ENCODE assay signal across 27 mouse cellular contexts in the genomic region with DNA sequence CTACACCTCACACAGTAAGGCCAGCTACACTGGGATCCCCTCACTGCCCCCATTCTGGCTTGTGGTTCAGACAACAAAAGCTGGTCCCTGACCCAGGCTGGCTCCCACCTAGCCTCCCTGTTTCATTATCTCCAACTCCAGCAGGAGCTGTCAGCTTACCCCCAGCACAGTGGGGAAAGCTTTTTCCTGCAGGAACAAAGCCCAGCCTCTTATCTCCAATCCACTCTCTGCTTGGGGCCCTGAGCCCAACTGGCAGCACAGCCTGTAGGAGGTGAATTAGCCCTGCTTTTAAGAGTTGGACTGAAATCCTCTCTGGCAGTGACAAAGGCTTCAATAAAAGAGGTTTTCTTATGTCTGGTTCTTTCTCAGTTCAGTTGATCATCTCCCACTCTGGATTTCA.
DNase-seq lines count a peak whose midpoint lies in the region; ATAC-seq lines count a peak whose summit lies in the region.
"Had no signal": no experiment of that assay in that cellular context is flagged by ENCODE, and none has a peak within 500 bp of the region (broad histone marks: within the 10 kb centered on the region; RNA-seq: fewer than 3 reads in every experiment).

No protein-coding gene starts in this region.

- H3K4me2 ChIP-seq in forebrain, embryonic 11.5 days (ENCODE audit: low read depth, low read length, severe bottlenecking) = no peak overlapping the region
- no peak overlapping the region for H3K4me2 ChIP-seq in forebrain, embryonic 16.5 days (ENCODE audit: low read length)
- no peak overlapping the region for H3K4me2 ChIP-seq in midbrain, embryonic 14.5 days (ENCODE audit: low read length)
- H3K4me2 ChIP-seq: embryonic facial prominence, embryonic 13.5 days; liver, embryonic 11.5 days; neural tube, embryonic 15.5 days; stomach, embryonic 15.5 days had no signal

- no peak for DNase-seq in forebrain, embryonic 11.5 days (ENCODE audit: low spot score)
- DNase-seq in heart, adult 8-10 months (ENCODE audit: low spot score) = peak; percentile 2
- no peak for DNase-seq in heart, postnatal 4 days
- peak; percentile 26 for DNase-seq in brain, adult 2 months (ENCODE audit: low read depth, low spot score)
- DNase-seq in midbrain, embryonic 14.5 days = peak; percentile 18
- no peak for DNase-seq in liver
- DNase-seq: adrenal gland, postnatal 10 days; cerebellum, adult 8-10 months; cerebellum, postnatal 36 days; embryo, embryonic 11 days; gastrocnemius, postnatal 14 days; kidney, adult 9 months; kidney, postnatal 14 days; layer of hippocampus, postnatal 36 days; liver, postnatal 0 days; thymus, postnatal 36 days had no signal

- no peak overlapping the region for H3K4me3 ChIP-seq in forebrain, embryonic 11.5 days (ENCODE audit: low read depth, low read length)
- no peak overlapping the region for H3K4me3 ChIP-seq in forebrain, embryonic 16.5 days (replicated peaks; ENCODE audit: low read length)
- no peak overlapping the region for H3K4me3 ChIP-seq in midbrain, embryonic 14.5 days (replicated peaks; ENCODE audit: low read depth, low read length)
- H3K4me3 ChIP-seq: embryonic facial prominence, embryonic 13.5 days; hindbrain, embryonic 10.5 days; layer of hippocampus, adult 2 months; neural tube, embryonic 15.5 days; stomach, embryonic 15.5 days had no signal

- no peaks in the 10 kb centered on the region for H3K27me3 ChIP-seq in forebrain, embryonic 11.5 days (ENCODE audit: control insufficient read depth, insufficient read depth, low read length)
- no peaks in the 10 kb centered on the region for H3K27me3 ChIP-seq in forebrain, embryonic 16.5 days (replicated peaks; ENCODE audit: control insufficient read depth, insufficient read depth, low read length)
- no peaks in the 10 kb centered on the region for H3K27me3 ChIP-seq in midbrain, embryonic 14.5 days (ENCODE audit: control insufficient read depth, insufficient read depth, low read length)
- H3K27me3 ChIP-seq: embryonic facial prominence, embryonic 13.5 days; neural tube, embryonic 15.5 days; stomach, embryonic 15.5 days had no signal

- no peak overlapping the region for H3K27ac ChIP-seq in forebrain, embryonic 11.5 days (ENCODE audit: low read depth, low read length)
- no peak overlapping the region for H3K27ac ChIP-seq in forebrain, embryonic 16.5 days (ENCODE audit: low read length)
- no peak overlapping the region for H3K27ac ChIP-seq in midbrain, embryonic 14.5 days (replicated peaks; ENCODE audit: low read depth, low read length)
- H3K27ac ChIP-seq: embryonic facial prominence, embryonic 13.5 days; layer of hippocampus, adult 2 months; neural tube, embryonic 15.5 days; stomach, embryonic 15.5 days had no signal

- no peaks in the 10 kb centered on the region for H3K4me1 ChIP-seq in forebrain, embryonic 11.5 days (replicated peaks; ENCODE audit: control insufficient read depth, insufficient read depth, low read length)
- no peaks in the 10 kb centered on the region for H3K4me1 ChIP-seq in forebrain, embryonic 16.5 days (replicated peaks; ENCODE audit: control insufficient read depth, insufficient read depth, low read length)
- no peaks in the 10 kb centered on the region for H3K4me1 ChIP-seq in midbrain, embryonic 14.5 days (ENCODE audit: control insufficient read depth, insufficient read depth, low read length)
- H3K4me1 ChIP-seq: embryonic facial prominence, embryonic 13.5 days; hindbrain, embryonic 10.5 days; neural tube, embryonic 15.5 days; stomach, embryonic 15.5 days had no signal

- ATAC-seq in forebrain, embryonic 11.5 days (replicated peaks; ENCODE audit: low FRiP score) = 0 out of 2 replicates have a peak, but pooled peaks have one; percentile 7
- no peak for ATAC-seq in forebrain, embryonic 16.5 days
- no peak for ATAC-seq in midbrain, embryonic 14.5 days (ENCODE audit: low FRiP score, low TSS enrichment)
- ATAC-seq: activated CD4-positive, CD25-positive, alpha-beta regulatory T cell, adult 4 months; hindbrain, embryonic 16.5 days; intestine, embryonic 16.5 days; liver, postnatal 0 days; lung, postnatal 0 days had no signal

- no peaks in the 10 kb centered on the region for H3K9me3 ChIP-seq in forebrain, embryonic 11.5 days (ENCODE audit: control insufficient read depth, low read length)
- H3K9me3 ChIP-seq in forebrain, embryonic 16.5 days (ENCODE audit: control insufficient read depth, low read length) = no peaks in the 10 kb centered on the region
- no peaks in the 10 kb centered on the region for H3K9me3 ChIP-seq in midbrain, embryonic 14.5 days (ENCODE audit: control insufficient read depth, low read length)
- H3K9me3 ChIP-seq: embryonic facial prominence, embryonic 13.5 days; hindbrain, embryonic 10.5 days; neural tube, embryonic 15.5 days; stomach, embryonic 15.5 days had no signal

- no peak overlapping the region for H3K9ac ChIP-seq in forebrain, embryonic 11.5 days (ENCODE audit: low read length)
- H3K9ac ChIP-seq in forebrain, embryonic 16.5 days (replicated peaks; ENCODE audit: low read depth, low read length) = no peak overlapping the region
- H3K9ac ChIP-seq in midbrain, embryonic 14.5 days (replicated peaks; ENCODE audit: low read length) = no peak overlapping the region
- H3K9ac ChIP-seq: embryonic facial prominence, embryonic 13.5 days; liver, postnatal 0 days; neural tube, embryonic 15.5 days; stomach, embryonic 15.5 days had no signal

- no peaks in the 10 kb centered on the region for H3K36me3 ChIP-seq in forebrain, embryonic 11.5 days (ENCODE audit: control insufficient read depth, insufficient read depth, low read length)
- no peaks in the 10 kb centered on the region for H3K36me3 ChIP-seq in forebrain, embryonic 16.5 days (ENCODE audit: control insufficient read depth, insufficient read depth)
- H3K36me3 ChIP-seq in midbrain, embryonic 14.5 days (ENCODE audit: control insufficient read depth, insufficient read depth, low read length) = no peaks in the 10 kb centered on the region
- H3K36me3 ChIP-seq: embryonic facial prominence, embryonic 13.5 days; hindbrain, embryonic 10.5 days; neural tube, embryonic 15.5 days; stomach, embryonic 15.5 days had no signal

Comparison
In these comparisons a context has a peak if more than half of its experiments do, and no peak if none do; other contexts are left out.
1. DNase-seq: peak in heart, adult 8-10 months (single experiment), brain, adult 2 months (single experiment) and midbrain, embryonic 14.5 days (single experiment); none in forebrain, embryonic 11.5 days (single experiment), heart, postnatal 4 days (single experiment) and liver (single experiment).